Mouse (Mus musculus) C2C12 (cell line): ENCODE results near the gene Adamts17.

Experiments used
- CEBPB ChIP-seq: IDR thresholded peaks from one replicate; pipeline ENCODE4 v1.6.1; 2011; ENCODE audit warnings: low read depth, mild to moderate bottlenecking, control low read depth, moderate library complexity
- CTCF ChIP-seq: IDR thresholded peaks from one replicate; pipeline ENCODE4 v1.5.1; 2011; ENCODE audit not compliant: control insufficient read depth, insufficient read depth, insufficient read length
- MAX ChIP-seq: IDR thresholded peaks from one replicate; pipeline ENCODE4 v1.6.1; 2011; ENCODE audit warnings: mild to moderate bottlenecking, control low read depth
- MYOD1 ChIP-seq: IDR thresholded peaks from one replicate; pipeline ENCODE4 v1.6.1; 2011; ENCODE audit warnings: low read depth; ENCODE audit not compliant: control insufficient read depth, insufficient read length
- MYOG ChIP-seq: IDR thresholded peaks from one replicate; pipeline ENCODE4 v1.6.1; 2011; ENCODE audit not compliant: control insufficient read depth, insufficient read length; ENCODE audit errors: extremely low read depth
- USF1 ChIP-seq: IDR thresholded peaks from one replicate; pipeline ENCODE4 v1.6.1; 2011; ENCODE audit warnings: low read depth, mild to moderate bottlenecking, control low read depth, moderate library complexity

DNA sequence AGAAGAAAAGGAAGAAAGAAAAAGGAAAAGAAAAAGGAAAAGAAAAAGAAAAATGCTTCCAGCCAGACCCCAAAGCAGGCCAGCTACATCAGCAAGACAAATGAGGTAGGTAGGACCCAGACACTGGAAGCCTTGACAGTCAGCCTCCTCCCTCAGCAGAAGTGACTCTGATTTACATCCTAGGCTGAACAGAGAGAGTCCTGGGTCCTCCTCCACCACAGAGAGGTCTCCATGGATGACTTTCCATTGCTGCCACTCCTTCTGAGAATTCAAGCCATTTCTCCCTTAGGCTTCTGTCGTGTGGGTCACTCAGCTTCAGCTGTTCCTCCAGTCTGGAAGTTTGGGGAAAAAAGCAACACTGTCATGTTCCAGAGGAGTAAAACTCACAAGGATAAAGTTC, 28.2 kb upstream of the Adamts17 start:
- TF ChIP-seq CTCF (no peak), MAX (no peak), CEBPB (no peak), USF1 (no peak), MYOD1 (no peak), MYOG (no peak)
